Mouse (Mus musculus) hindbrain, embryonic 11.5 days (tissue): Measurements from ENCODE around the gene Hephl1. TPM values are rescaled to one million over a fixed set of nuclear protein-coding genes. Genes with fewer than 3 reads are reported as not detected.

Experiments used
- ATAC-seq: fragments of 200-750 bp; cut with Nextera tagmentation; 2 replicates; pipeline ENCODE4 v1.8.0; 2017; ENCODE audit warnings: mild to moderate bottlenecking, moderate TSS enrichment, moderate library complexity; ENCODE audit not compliant: low FRiP score
- DNase-seq: peaks from one replicate; pipeline ENCODE4 v3.0.0-alpha.2; 2015; ENCODE audit warnings: low spot score
- H3K27ac ChIP-seq: fragments of 300-500 bp; sonication (generic); 2 replicates; pipeline ENCODE4 v1.5.1; 2014; ENCODE audit warnings: mild to moderate bottlenecking, low read depth, low read length
- H3K27me3 ChIP-seq: fragments of 300-500 bp; sonication (generic); 2 replicates; pipeline ENCODE4 v1.6.1; 2014; ENCODE audit warnings: mild to moderate bottlenecking, low read length, moderate library complexity, mixed read lengths; ENCODE audit not compliant: control insufficient read depth, insufficient read depth
- H3K36me3 ChIP-seq: fragments of 300-500 bp; sonication (generic); 2 replicates; pipeline ENCODE4 v1.6.1; 2014; ENCODE audit warnings: mild to moderate bottlenecking, low read length, moderate library complexity, mixed read lengths; ENCODE audit not compliant: control insufficient read depth, insufficient read depth
- H3K4me1 ChIP-seq: fragments of 300-500 bp; sonication (generic); replicated peaks from 2 replicates; pipeline ENCODE4 v1.6.1; 2014; ENCODE audit warnings: low read length, mixed read lengths; ENCODE audit not compliant: control insufficient read depth, insufficient read depth
- H3K4me2 ChIP-seq: fragments of 300-500 bp; sonication (generic); replicated peaks from 2 replicates; pipeline ENCODE4 v1.6.1; 2014; ENCODE audit warnings: mild to moderate bottlenecking, low read depth, low read length
- H3K4me3 ChIP-seq: fragments of 300-500 bp; sonication (generic); 2 replicates; pipeline ENCODE4 v1.5.1; 2014; ENCODE audit warnings: low read depth, low read length
- H3K9ac ChIP-seq: fragments of 300-500 bp; sonication (generic); 2 replicates; pipeline ENCODE4 v1.6.1; 2014; ENCODE audit warnings: low read depth, low read length
- H3K9me3 ChIP-seq: fragments of 300-500 bp; sonication (generic); 2 replicates; pipeline ENCODE4 v1.6.1; 2016; ENCODE audit warnings: low read length; ENCODE audit not compliant: control insufficient read depth
- WGBS: fragments of 180-500 bp; shearing (Covaris S2); extraction: QIAGEN DNeasy Blood & Tissue Kit; methylation state at CpG from one replicate; pipeline ENCODE4 v1.1.7; 2014; 5-methylcytosine and 5-hydroxymethylcytosine counted together
- polyA plus RNA-seq: library from polyadenylated mRNA; unstranded; fragments of >200 nt; fragmentation: Nextera tagmentation; extraction: Ambion mirVana; gene quantifications from 2 replicates; pipeline ENCODE4 v1.2.1, GENCODE M21; 2014

Gene Hephl1
- polyA plus RNA-seq, 1 experiment from 2014 or later: not detected

DNA sequence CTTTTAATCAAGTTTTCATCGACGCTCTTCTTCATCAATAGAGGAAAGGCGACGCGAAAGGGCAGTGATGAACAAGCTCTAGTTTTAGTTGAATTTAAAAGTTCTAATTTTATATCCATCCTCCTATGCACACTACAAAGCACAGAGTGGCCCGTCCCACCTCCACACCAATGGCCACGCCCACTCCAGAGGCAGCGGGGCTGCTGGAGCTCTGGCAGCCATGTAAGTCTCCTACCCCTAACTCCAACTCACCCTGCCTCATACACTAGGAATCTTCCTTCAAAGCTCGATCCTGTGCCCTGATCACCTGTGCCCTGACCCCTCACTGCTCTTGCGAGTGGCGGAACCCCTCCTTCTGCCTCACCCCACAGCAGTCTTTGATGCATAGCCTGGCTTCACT is 70.4 kb downstream of the Hephl1 start:
- Histone ChIP-seq H3K4me2 (no peak overlapping the region), H3K27ac (no peak overlapping the region), H3K9me3 (no peaks in the 10 kb centered on the region), H3K4me1 (no peaks in the 10 kb centered on the region), H3K9ac (no peak overlapping the region), H3K4me3 (no peak overlapping the region), H3K27me3 (no peaks in the 10 kb centered on the region), H3K36me3 (no peaks in the 10 kb centered on the region)
- DNase-seq: no peak
- ATAC-seq: no peak
- WGBS: 92% methylated on average over 11 of the region's 11 CpGs

DNA sequence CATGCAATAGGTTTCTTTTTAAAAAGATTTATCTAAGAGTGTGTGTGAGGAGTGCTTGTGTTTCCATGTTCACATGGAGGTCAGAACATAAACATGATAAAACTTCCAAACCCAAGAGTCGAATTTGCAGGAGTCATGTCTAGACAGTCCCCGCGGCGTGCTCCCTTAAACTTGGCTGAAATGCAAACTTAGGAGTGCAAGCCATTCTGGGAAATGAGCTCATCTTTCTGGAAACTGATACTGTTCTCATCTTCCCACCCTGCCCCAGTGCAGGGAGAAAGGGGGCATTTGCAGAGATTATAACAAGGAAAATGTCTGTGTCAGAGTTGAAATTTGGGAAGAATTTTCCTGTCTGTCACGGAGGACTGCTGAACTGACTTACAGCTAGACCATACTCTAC is 72.1 kb downstream of the Hephl1 start:
- no peaks in the 10 kb centered on the region for H3K9me3 ChIP-seq
- H3K36me3 ChIP-seq: no peaks in the 10 kb centered on the region
- no peaks in the 10 kb centered on the region for H3K27me3 ChIP-seq
- DNase-seq (no peak), ATAC-seq (no peak)
- no peaks in the 10 kb centered on the region for H3K4me1 ChIP-seq
- H3K9ac ChIP-seq: no peak overlapping the region
- 95% methylated on average over 5 of the region's 5 CpGs for WGBS
- no peak overlapping the region for H3K27ac ChIP-seq
- H3K4me3 ChIP-seq: no peak overlapping the region
- no peak overlapping the region for H3K4me2 ChIP-seq

DNA sequence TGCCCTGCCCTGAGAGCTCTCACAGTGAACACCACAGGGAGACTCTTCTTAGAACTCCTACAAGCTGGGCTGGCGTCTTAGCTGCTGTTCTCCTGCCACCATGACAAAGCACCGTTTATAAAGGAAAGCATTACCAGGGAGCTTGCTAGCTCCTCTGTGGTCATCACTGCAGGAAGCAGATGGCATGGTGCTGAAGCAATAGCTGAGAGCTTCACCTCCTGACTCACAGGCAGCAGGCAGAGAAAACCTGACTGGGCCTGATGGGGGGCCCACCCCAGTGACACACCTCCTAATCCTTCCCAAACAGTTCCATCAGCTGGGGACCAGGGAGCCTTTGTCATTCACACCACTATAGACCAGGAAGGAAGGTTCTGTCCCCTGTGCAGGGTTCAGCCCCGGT is 74.2 kb downstream of the Hephl1 start:
- H3K27me3 ChIP-seq: no peaks in the 10 kb centered on the region
- peak overlapping the region; percentile 10; the same call in 1 of the 2 replicates for H3K27ac ChIP-seq
- 47% methylated on average over 3 of the region's 3 CpGs for WGBS
- no peaks in the 10 kb centered on the region for H3K4me1 ChIP-seq
- H3K4me2 ChIP-seq: no peak overlapping the region
- no peak for DNase-seq
- no peaks in the 10 kb centered on the region for H3K36me3 ChIP-seq
- no peaks in the 10 kb centered on the region for H3K9me3 ChIP-seq
- H3K9ac ChIP-seq: no peak overlapping the region
- ATAC-seq: no peak
- H3K4me3 ChIP-seq: no peak overlapping the region

DNA sequence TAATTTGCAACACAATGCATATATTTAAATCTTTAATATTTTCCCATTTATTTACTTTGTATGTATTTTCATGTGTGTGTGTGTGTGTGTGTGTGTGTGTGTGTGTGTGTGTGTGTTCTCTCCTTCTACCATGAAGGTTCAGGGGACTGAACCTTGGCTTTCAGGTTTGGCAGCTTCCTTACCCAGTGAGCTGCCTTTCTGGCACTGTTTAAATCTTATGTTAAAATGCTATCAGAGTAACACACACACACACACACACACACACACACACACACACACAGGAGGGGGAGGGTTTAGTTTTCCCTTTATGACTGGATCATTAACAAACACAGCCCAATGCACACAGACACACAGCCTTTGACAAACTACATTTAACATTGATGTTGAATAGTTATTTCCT is 74.7 kb downstream of the Hephl1 start:
- Histone ChIP-seq H3K4me3 (no peak overlapping the region), H3K9ac (no peak overlapping the region), H3K27me3 (no peaks in the 10 kb centered on the region), H3K4me1 (no peaks in the 10 kb centered on the region), H3K36me3 (no peaks in the 10 kb centered on the region), H3K9me3 (no peaks in the 10 kb centered on the region), H3K4me2 (no peak overlapping the region), H3K27ac (no peak overlapping the region)
- ATAC-seq: 0 out of 2 replicates have a peak, but pooled peaks have one; percentile 6
- DNase-seq: no peak

DNA sequence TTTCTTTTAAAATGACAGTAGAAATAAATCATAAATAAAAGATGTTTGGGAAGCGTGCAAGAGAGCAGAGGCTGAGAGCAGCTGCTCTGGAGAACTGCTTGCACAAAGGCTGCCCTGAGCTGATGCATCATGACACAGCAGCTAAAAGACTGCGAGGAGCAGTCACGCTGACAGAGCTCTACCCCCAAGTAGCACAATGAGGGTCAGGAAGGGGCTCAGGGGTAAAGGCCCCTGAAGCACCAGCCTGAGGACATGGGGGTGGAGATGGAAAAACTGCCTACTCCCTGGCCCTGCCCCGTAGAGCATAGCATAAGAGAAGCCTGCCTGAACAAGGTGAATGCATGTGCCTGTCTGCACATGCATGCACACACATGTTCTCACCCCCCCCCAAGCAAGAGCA is 75.1 kb downstream of the Hephl1 start:
- WGBS: 40% methylated on average over 4 of the region's 4 CpGs
- ATAC-seq (peak; percentile 75), DNase-seq (peak; percentile 40)

DNA sequence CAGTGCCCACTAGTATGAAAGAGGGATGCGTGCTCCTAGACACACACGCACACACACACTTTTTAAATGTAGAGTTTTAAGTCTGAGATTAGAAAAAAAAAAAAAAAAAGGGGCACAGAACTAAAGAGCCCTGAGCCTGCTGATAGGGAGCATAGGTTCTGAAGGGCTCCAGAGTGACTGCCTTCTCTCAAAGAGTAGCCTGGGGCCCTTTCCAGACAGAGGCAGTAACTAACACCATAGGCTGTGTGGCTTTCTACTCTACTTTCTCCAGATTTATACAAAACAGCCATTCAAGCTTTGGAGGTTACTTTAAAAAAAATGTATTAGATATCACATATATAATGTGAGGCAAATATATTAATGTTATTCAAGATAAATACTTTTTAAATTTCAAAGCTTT is 75.5 kb downstream of the Hephl1 start:
- Histone ChIP-seq H3K27me3 (no peaks in the 10 kb centered on the region), H3K4me1 (no peaks in the 10 kb centered on the region), H3K27ac (no peak overlapping the region), H3K4me3 (no peak overlapping the region), H3K4me2 (no peak overlapping the region), H3K9ac (no peak overlapping the region), H3K36me3 (peaks cover 2% of the 10 kb centered on the region; the same call in 1 of the 2 replicates), H3K9me3 (no peaks in the 10 kb centered on the region)
- ATAC-seq (no peak), DNase-seq (no peak)
- 93% methylated on average over 2 of the region's 2 CpGs for WGBS

More for the DNA sequence above, 75.1 kb downstream of the Hephl1 start:
- Histone ChIP-seq H3K9me3 (no peaks in the 10 kb centered on the region), H3K27ac (no peak overlapping the region), H3K4me3 (no peak overlapping the region), H3K4me2 (no peak overlapping the region), H3K27me3 (no peaks in the 10 kb centered on the region), H3K36me3 (no peaks in the 10 kb centered on the region), H3K9ac (no peak overlapping the region), H3K4me1 (no peaks in the 10 kb centered on the region)

DNA sequence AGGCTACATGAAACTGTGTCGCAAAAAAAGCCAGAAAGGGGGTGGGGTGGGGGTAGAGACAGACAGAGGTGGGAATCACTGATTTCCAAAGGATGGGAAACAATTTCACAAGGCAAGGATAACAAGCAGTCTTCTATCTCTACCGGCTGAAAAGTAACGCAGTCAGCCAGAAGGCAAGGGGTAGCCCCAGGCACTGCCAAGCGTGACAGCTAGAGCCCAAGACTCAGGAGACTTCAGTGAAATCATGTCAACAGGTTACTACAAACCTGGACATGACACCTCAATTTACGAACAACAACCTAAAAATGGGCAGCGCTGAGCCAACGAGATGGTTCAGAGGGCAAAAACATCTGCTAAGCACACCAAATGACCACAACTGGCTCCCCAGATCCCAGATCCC is 75.9 kb downstream of the Hephl1 start:
- no peaks in the 10 kb centered on the region for H3K27me3 ChIP-seq
- no peak overlapping the region for H3K4me3 ChIP-seq
- peaks cover 2% of the 10 kb centered on the region; the same call in 1 of the 2 replicates for H3K36me3 ChIP-seq
- no peak overlapping the region for H3K4me2 ChIP-seq
- H3K9me3 ChIP-seq: no peaks in the 10 kb centered on the region
- DNase-seq: no peak
- WGBS: 93% methylated on average over 7 of the region's 7 CpGs
- no peak overlapping the region for H3K9ac ChIP-seq
- H3K27ac ChIP-seq: no peak overlapping the region
- ATAC-seq: no peak
- H3K4me1 ChIP-seq: no peaks in the 10 kb centered on the region

DNA sequence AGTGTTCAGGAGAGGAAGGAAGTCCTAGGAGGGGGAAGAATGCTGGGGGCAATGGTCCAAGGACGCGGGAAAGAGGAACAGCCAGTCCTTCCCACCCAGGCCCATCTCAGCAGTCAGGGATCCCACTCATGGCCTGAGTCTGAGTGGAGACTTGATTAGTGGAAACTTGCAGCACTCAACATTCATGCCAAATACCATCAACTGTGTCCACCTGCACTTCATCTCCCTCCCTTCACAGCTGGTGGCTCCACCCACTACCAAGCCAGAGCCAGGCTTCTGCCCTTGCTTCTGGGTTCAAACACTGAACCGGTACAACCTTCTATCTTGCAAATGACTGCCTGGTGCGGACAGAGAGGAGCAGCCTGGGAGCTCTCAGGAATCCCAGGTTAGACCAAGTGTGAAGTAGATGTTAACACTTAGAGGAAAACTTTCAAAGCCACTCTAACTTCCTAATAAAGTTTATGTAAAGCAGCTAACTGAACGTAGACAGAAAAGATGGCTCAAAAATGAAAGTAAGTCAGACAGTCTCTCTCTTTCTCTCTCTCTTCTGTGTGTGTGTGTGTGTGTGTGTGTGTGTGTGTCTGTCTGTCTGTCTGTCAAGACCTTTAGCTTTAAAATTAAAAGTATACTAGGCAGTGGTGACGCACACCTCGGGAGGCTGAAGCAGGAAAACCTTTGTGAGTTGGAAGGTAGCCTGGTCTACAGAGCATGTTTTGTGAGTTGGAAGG is 77.2 kb downstream of the Hephl1 start:
- Histone ChIP-seq H3K4me1 (no peaks in the 10 kb centered on the region), H3K4me2 (no peak overlapping the region), H3K4me3 (no peak overlapping the region), H3K9ac (no peak overlapping the region), H3K27me3 (no peaks in the 10 kb centered on the region), H3K27ac (no peak overlapping the region; the same call in 1 of the 2 replicates), H3K9me3 (no peaks in the 10 kb centered on the region), H3K36me3 (peaks cover 2% of the 10 kb centered on the region; the same call in 1 of the 2 replicates)
- DNase-seq (no peak), ATAC-seq (no peak)
- 85% methylated on average over 7 of the region's 7 CpGs for WGBS

DNA sequence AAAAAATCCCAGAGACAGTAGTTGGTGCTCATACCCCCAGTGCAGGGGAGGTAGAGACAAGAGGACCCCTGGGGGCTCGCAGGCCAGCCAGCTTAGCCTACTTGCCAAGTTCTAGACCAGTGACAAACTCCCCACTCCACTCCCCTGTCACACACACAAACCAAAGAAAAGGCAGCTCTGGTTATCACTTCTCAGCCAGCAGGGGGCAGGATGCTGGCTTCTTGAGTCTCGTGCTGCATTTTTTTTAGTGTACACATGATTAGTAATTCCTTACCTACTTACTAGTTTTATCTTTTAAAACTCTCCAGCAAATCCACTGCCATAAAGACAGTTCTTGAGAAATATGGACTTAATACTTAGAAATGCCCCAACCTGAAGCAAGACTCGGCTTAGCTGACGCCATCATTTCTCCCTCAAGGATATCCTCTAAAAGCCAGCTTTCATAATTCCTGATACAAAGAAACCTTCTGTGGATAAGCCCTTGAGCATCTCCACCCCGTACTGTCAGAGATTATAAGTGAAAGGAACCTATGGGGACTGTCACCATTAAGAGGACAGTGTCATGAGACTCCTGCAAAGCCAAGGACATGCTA is 78.2 kb downstream of the Hephl1 start:
- no peak for ATAC-seq
- Histone ChIP-seq H3K4me1 (no peaks in the 10 kb centered on the region), H3K27me3 (no peaks in the 10 kb centered on the region), H3K4me2 (no peak overlapping the region), H3K9me3 (no peaks in the 10 kb centered on the region), H3K9ac (no peak overlapping the region), H3K4me3 (no peak overlapping the region), H3K27ac (no peak overlapping the region), H3K36me3 (peaks cover 2% of the 10 kb centered on the region; the same call in 1 of the 2 replicates)
- WGBS: 72% methylated on average over 5 of the region's 5 CpGs
- peak; percentile 40 for DNase-seq
